Mouse (Mus musculus) lung, postnatal 0 days (tissue): ENCODE results near the gene Ranbp17. TPM values are rescaled to one million over a fixed set of nuclear protein-coding genes. Genes with fewer than 3 reads are reported as not detected.
A peak's percentile ranks its signal among the peaks of the same experiment; 100 is the strongest.

Experiments used
- ATAC-seq: fragments of 200-750 bp; cut with Nextera tagmentation; 2 replicates; pipeline ENCODE4 v1.8.0; 2017; ENCODE audit warnings: moderate library complexity
- DNase-seq: peaks from one replicate; pipeline ENCODE4 v3.0.0-alpha.2; 2016; ENCODE audit warnings: low spot score
- H3K27ac ChIP-seq: fragments of 300-500 bp; sonication (generic); 2 replicates; pipeline ENCODE4 v1.5.1; 2014; ENCODE audit warnings: antibody characterized with exemption, mild to moderate bottlenecking, low read length, mixed read lengths
- H3K27me3 ChIP-seq: fragments of 300-500 bp; sonication (generic); replicated peaks from 2 replicates; pipeline ENCODE4 v1.6.1; 2014; ENCODE audit warnings: low read length, mixed read lengths; ENCODE audit not compliant: insufficient read depth
- H3K36me3 ChIP-seq: fragments of 300-500 bp; sonication (generic); 2 replicates; pipeline ENCODE4 v1.6.1; 2014; ENCODE audit warnings: low read length, mixed read lengths; ENCODE audit not compliant: insufficient read depth
- H3K4me1 ChIP-seq: fragments of 300-500 bp; sonication (generic); 2 replicates; pipeline ENCODE4 v1.6.1; 2014; ENCODE audit warnings: antibody characterized with exemption, low read depth, low read length, mixed read lengths; ENCODE audit not compliant: insufficient read depth
- H3K4me2 ChIP-seq: fragments of 300-500 bp; sonication (generic); replicated peaks from 2 replicates; pipeline ENCODE4 v1.6.1; 2014; ENCODE audit warnings: low read depth, mild to moderate bottlenecking, low read length, moderate library complexity, mixed read lengths
- H3K4me3 ChIP-seq: fragments of 300-500 bp; sonication (generic); 2 replicates; pipeline ENCODE4 v1.5.1; 2014; ENCODE audit warnings: low read depth, low read length
- H3K9ac ChIP-seq: fragments of 300-500 bp; sonication (generic); replicated peaks from 2 replicates; pipeline ENCODE4 v1.6.1; 2014; ENCODE audit warnings: low read depth, mild to moderate bottlenecking
- H3K9me3 ChIP-seq: fragments of 300-500 bp; sonication (generic); 2 replicates; pipeline ENCODE4 v1.6.1; 2016; ENCODE audit warnings: low read length, mixed read lengths
- CTCF ChIP-seq: IDR thresholded peaks from 2 replicates; pipeline ENCODE4 v1.5.1; 2016; ENCODE audit warnings: antibody characterized with exemption, mild to moderate bottlenecking
- EP300 ChIP-seq: IDR thresholded peaks from 2 replicates; pipeline ENCODE4 v1.6.1; 2016; ENCODE audit warnings: antibody characterized with exemption, mild to moderate bottlenecking, control low read depth
- WGBS: fragments of 180-500 bp; shearing (Covaris S2); extraction: QIAGEN DNeasy Blood & Tissue Kit; methylation state at CpG from one replicate; pipeline ENCODE4 v1.1.7; 2014; 5-methylcytosine and 5-hydroxymethylcytosine counted together
- polyA plus RNA-seq: library from polyadenylated mRNA; unstranded; fragments of >200 nt; fragmentation: Nextera tagmentation; extraction: Ambion mirVana; gene quantifications from 2 replicates; pipeline ENCODE4 v1.2.1, GENCODE M21; 2015

Ranbp17 gene
- polyA plus RNA-seq, 1 experiment from 2014 or later: 2.5 TPM

GRCm38 (mm10) chr11:33170489-33170888 is 343.1 kb downstream of the Ranbp17 start:
- TF ChIP-seq CTCF: peak; percentile 79
- TF ChIP-seq EP300: no peak
- DNase-seq: peak; percentile 57
- H3K9ac ChIP-seq: no peak overlapping the region
- 15% methylated on average over 9 of the region's 9 CpGs for WGBS
- H3K27ac ChIP-seq: no peak overlapping the region
- H3K4me1 ChIP-seq: no peaks in the 10 kb centered on the region
- ATAC-seq: no peak
- H3K9me3 ChIP-seq: no peaks in the 10 kb centered on the region
- no peaks in the 10 kb centered on the region for H3K36me3 ChIP-seq
- H3K4me3 ChIP-seq: no peak overlapping the region
- H3K27me3 ChIP-seq: peaks cover 3% of the 10 kb centered on the region; the same call in 1 of the 2 replicates
- H3K4me2 ChIP-seq: no peak overlapping the region

- ATAC-seq: peak; percentile 98
- WGBS: 4% methylated on average over 48 of the region's 49 CpGs
- H3K27me3 ChIP-seq: no peaks in the 10 kb centered on the region
These were observed 350.5 kb downstream of the Ranbp17 start, which contains the start of gene Npm1 for GRCm38 (mm10) chr11:33162998-33163506. Gene Npm1, minus strand, starts transcription at chr11:33163206.

GRCm38 (mm10) chr11:33162211-33162997 is 351.1 kb downstream of the Ranbp17 start:
- H3K9ac ChIP-seq: peak overlapping the region; percentile 84
- H3K4me3 ChIP-seq: peak overlapping the region; percentile 79
- H3K4me1 ChIP-seq: peaks cover 7% of the 10 kb centered on the region; the same call in 1 of the 2 replicates
- TF ChIP-seq CTCF (no peak), EP300 (no peak)
- H3K36me3 ChIP-seq: 0 out of 2 replicates have a peak, but pooled peaks cover 8% of the 10 kb centered on the region
- ATAC-seq (peak; percentile 46), DNase-seq (peak; percentile 67)
- no peaks in the 10 kb centered on the region for H3K9me3 ChIP-seq
- H3K27ac ChIP-seq: peak overlapping the region; percentile 86
- WGBS: 4% methylated on average over 44 of the region's 53 CpGs
- H3K4me2 ChIP-seq: peak overlapping the region; percentile 96
- no peaks in the 10 kb centered on the region for H3K27me3 ChIP-seq

More at GRCm38 (mm10) chr11:33162998-33163506, 350.5 kb downstream of the Ranbp17 start, which contains the start of gene Npm1:
- peak within 1 kb of the TSS; percentile 84 for H3K9ac ChIP-seq
- 0 out of 2 replicates have a peak, but pooled peaks cover 3% of the 10 kb centered on the region for H3K36me3 ChIP-seq
- peak within 1 kb of the TSS; percentile 96 for H3K4me2 ChIP-seq
- H3K4me1 ChIP-seq: peaks cover 7% of the 10 kb centered on the region; the same call in 1 of the 2 replicates
- TF ChIP-seq CTCF (no peak), EP300 (no peak)
- H3K9me3 ChIP-seq: no peaks in the 10 kb centered on the region
- peak within 1 kb of the TSS; percentile 89 for H3K27ac ChIP-seq
- peak; percentile 100 for DNase-seq
- peak within 1 kb of the TSS; percentile 79 for H3K4me3 ChIP-seq

Other genes starting within 250 kb of the Ranbp17 start
- not detected in 2 replicates for gene Gm12117, start 237.0 kb downstream of the Ranbp17 start, polyA plus RNA-seq
- gene Gabrp, start 65.2 kb upstream of the Ranbp17 start, polyA plus RNA-seq: 6.0 and 8.3 TPM in 2 replicates
- gene D130052B06Rik, start 85.6 kb upstream of the Ranbp17 start, polyA plus RNA-seq: not detected in 2 replicates